Mouse (Mus musculus) NIH3T3 (cell line): ENCODE results near the gene Zfp931.
"Not testable (repeated sequence)": the region's sequence is repeated elsewhere in the genome, so short reads cannot be mapped to it uniquely, and the experiment has no call there.

Experiments used
- DNase-seq: peaks from one replicate; pipeline ENCODE4 v3.0.0-alpha.2; 2012; ENCODE audit warnings: low read depth

Gene Zfp931

GRCm38 (mm10) chr2:178078166-178078717 is at the start of gene Zfp931:
Gene Zfp931, minus strand, starts transcription at chr2:178078476.
- DNase-seq: not testable (repeated sequence)

GRCm38 (mm10) chr2:178126041-178126820 is 48.0 kb upstream of the Zfp931 start:
- no peak for DNase-seq

GRCm38 (mm10) chr2:178125427-178125826 is 47.2 kb upstream of the Zfp931 start:
- DNase-seq: no peak

- DNase-seq: no peak
Measured at GRCm38 (mm10) chr2:178123466-178123865, 45.2 kb upstream of the Zfp931 start.

GRCm38 (mm10) chr2:178121946-178122665 is 43.8 kb upstream of the Zfp931 start:
- no peak for DNase-seq

GRCm38 (mm10) chr2:178121375-178121688 is 43.1 kb upstream of the Zfp931 start:
- DNase-seq: no peak

- no peak for DNase-seq
Measured at GRCm38 (mm10) chr2:178120651-178121374, 42.5 kb upstream of the Zfp931 start.

GRCm38 (mm10) chr2:178120356-178120645 is 42.0 kb upstream of the Zfp931 start:
- no peak for DNase-seq

- DNase-seq: no peak
Measured at GRCm38 (mm10) chr2:178119561-178120355, 41.5 kb upstream of the Zfp931 start.

- no peak for DNase-seq
Measured at GRCm38 (mm10) chr2:178118801-178119560, 40.7 kb upstream of the Zfp931 start, which contains the start of gene Phactr3. Gene Phactr3, plus strand, starts transcription at chr2:178118975.

GRCm38 (mm10) chr2:178117946-178118345 is 39.7 kb upstream of the Zfp931 start:
- peak; percentile 70 for DNase-seq

- DNase-seq: peak; percentile 59
Measured at GRCm38 (mm10) chr2:178101957-178102356, 23.7 kb upstream of the Zfp931 start.

- DNase-seq: peak; percentile 63
Measured at GRCm38 (mm10) chr2:178098021-178098420, 19.7 kb upstream of the Zfp931 start.

- DNase-seq: no peak
Measured at GRCm38 (mm10) chr2:178089586-178089985, 11.3 kb upstream of the Zfp931 start.

GRCm38 (mm10) chr2:178058195-178058594 is 20.1 kb downstream of the Zfp931 start:
- peak; percentile 81 for DNase-seq

- DNase-seq: not testable (repeated sequence)
Measured at GRCm38 (mm10) chr2:178027601-178028000, 50.7 kb downstream of the Zfp931 start.

GRCm38 (mm10) chr2:178023861-178024260 is 54.4 kb downstream of the Zfp931 start:
- DNase-seq: peak; percentile 11

GRCm38 (mm10) chr2:178023011-178023611 is 55.2 kb downstream of the Zfp931 start, which contains the start of gene Zfp971:
Gene Zfp971, plus strand, starts transcription at chr2:178023284.
- DNase-seq: peak; percentile 58

- not testable (repeated sequence) for DNase-seq
Measured at GRCm38 (mm10) chr2:178020773-178021172, 57.5 kb downstream of the Zfp931 start.

- not testable (repeated sequence) for DNase-seq
Measured at GRCm38 (mm10) chr2:178019486-178019885, 58.8 kb downstream of the Zfp931 start.
